Mouse (Mus musculus) C2C12 (cell line): Measurements from ENCODE around the gene Grik3.

Experiments used
- CTCF ChIP-seq: IDR thresholded peaks from one replicate; pipeline ENCODE4 v1.5.1; 2011; ENCODE audit not compliant: control insufficient read depth, insufficient read depth, insufficient read length
- FOSL1 ChIP-seq: IDR thresholded peaks from one replicate; pipeline ENCODE4 v1.8.0; 2011; ENCODE audit warnings: mild to moderate bottlenecking, low read length; ENCODE audit not compliant: poor library complexity, insufficient read depth, severe bottlenecking
- MAX ChIP-seq: IDR thresholded peaks from one replicate; pipeline ENCODE4 v1.6.1; 2011; ENCODE audit warnings: mild to moderate bottlenecking, control low read depth
- MYOG ChIP-seq: IDR thresholded peaks from one replicate; pipeline ENCODE4 v1.6.1; 2011; ENCODE audit not compliant: control insufficient read depth, insufficient read length; ENCODE audit errors: extremely low read depth
- USF1 ChIP-seq: IDR thresholded peaks from one replicate; pipeline ENCODE4 v1.6.1; 2011; ENCODE audit warnings: low read depth, mild to moderate bottlenecking, control low read depth, moderate library complexity

DNA sequence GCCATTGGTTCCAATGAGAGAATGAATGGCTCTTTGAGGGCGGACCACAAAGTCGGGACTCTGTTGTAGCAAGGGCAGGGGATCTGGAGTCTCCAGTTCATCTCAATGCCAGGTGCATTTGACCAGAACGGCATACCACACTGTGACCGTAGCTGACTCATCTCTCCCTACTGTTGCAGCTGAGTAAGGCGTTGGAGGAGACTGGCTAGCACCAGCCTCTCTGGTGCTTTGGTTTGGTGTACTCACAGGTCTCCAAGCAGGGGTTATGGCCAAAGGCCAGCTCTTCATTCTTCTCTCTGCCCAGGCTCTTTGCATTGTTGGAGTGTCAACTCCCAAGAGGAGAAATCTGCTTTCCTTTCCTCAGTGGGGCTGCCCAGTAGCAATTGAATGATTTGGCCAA lies 52.7 kb downstream of the Grik3 start:
- no peak for TF ChIP-seq CTCF
- TF ChIP-seq USF1 = no peak
- TF ChIP-seq MYOG = no peak
- no peak for TF ChIP-seq MAX
- no peak for TF ChIP-seq FOSL1
